Mouse (Mus musculus): ENCODE results near the gene Nthl1. TPM values are rescaled to one million over a fixed set of nuclear protein-coding genes. Genes with fewer than 3 reads are reported as not detected.

Nthl1 gene
- polyA plus RNA-seq, 1 experiment = 20.2 TPM

DNA sequence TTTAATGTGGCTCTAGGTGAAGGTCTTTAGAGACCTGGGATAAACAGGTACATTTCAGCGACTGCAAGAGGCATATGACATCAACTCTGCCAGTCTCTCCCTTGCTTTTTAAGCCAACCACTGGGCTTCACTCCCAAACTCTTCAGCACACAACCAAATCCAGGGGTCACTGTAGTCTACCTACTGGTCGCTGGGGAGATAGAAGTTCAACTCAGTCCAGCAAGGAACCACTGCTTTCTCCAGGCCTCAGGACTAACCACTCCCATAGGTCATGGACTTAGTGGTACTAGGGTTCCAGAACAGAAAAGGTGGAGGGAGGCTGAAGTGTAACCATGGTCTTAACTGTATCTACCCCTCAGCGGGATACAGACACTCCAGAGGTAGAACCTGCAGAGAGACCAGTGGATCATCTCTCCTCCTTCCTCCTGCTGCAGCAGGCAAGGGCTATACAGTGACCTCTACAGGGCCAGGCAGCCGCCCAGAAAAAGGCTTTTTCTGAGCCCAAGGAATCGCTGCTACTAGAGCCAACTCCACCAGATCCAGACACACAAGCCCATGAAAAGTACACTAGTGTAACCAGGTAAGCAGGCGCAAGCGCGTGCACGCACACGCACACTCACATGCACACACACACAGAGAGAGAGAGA is 16.4 kb downstream of the Nthl1 start:
- Histone ChIP-seq H3K4me3 (peak overlapping the region; percentile 5), H3ac (ENCODE audit: control insufficient read depth, insufficient read length) (no peak overlapping the region), H3K27me3 (ENCODE audit: control insufficient read depth, insufficient read depth, insufficient read length) (no peaks in the 10 kb centered on the region), H3K4me2 (ENCODE audit: low read depth) (peak overlapping the region; percentile 87), H3K79me2 (ENCODE audit: control insufficient read depth, insufficient read depth) (no peaks in the 10 kb centered on the region), H3K36me3 (ENCODE audit: control insufficient read depth, insufficient read depth) (no peaks in the 10 kb centered on the region)
- TF ChIP-seq SRF (IDR thresholded peaks at IDR 0.05; ENCODE audit: control insufficient read depth, insufficient read length, low read depth) (no peak), MAX (IDR thresholded peaks at IDR 0.05; ENCODE audit: low read depth) (no peak), TCF3 (IDR thresholded peaks at IDR 0.05; ENCODE audit: insufficient read length, low read depth) (no peak)

GRCm38 (mm10) chr17:24649581-24650069 is 17.1 kb downstream of the Nthl1 start:
- Histone ChIP-seq H3K27me3 (ENCODE audit: control insufficient read depth, insufficient read depth, insufficient read length) (no peaks in the 10 kb centered on the region), H3K79me2 (ENCODE audit: control insufficient read depth, insufficient read depth) (no peaks in the 10 kb centered on the region), H3K36me3 (ENCODE audit: control insufficient read depth, insufficient read depth) (no peaks in the 10 kb centered on the region), H3ac (ENCODE audit: control insufficient read depth, insufficient read length) (peak overlapping the region; percentile 4), H3K4me2 (ENCODE audit: low read depth) (peak overlapping the region; percentile 87), H3K4me3 (peak overlapping the region; percentile 5)
- TF ChIP-seq E2F4 (IDR thresholded peaks at IDR 0.05; ENCODE audit: insufficient read depth) = no peak
- TF ChIP-seq POLR2AphosphoS2 (IDR thresholded peaks at IDR 0.05; ENCODE audit: insufficient read length, low read depth) = no peak
- TF ChIP-seq REST (IDR thresholded peaks at IDR 0.05; ENCODE audit: insufficient read depth, insufficient read length) = no peak
- no peak for TF ChIP-seq USF1 (IDR thresholded peaks at IDR 0.05; ENCODE audit: low read depth)
- no peak for TF ChIP-seq TCF12 (IDR thresholded peaks at IDR 0.05; ENCODE audit: insufficient read depth, poor library complexity, severe bottlenecking)
- TF ChIP-seq MYOD1 (IDR thresholded peaks at IDR 0.05; ENCODE audit: control insufficient read depth in 1 of 3, insufficient read length in 2 of 3, low read depth in 2 of 3) = peak in 1 of 3 experiments; percentile 14
- TF ChIP-seq MYOG (IDR thresholded peaks at IDR 0.05; ENCODE audit: control insufficient read depth in 1 of 3, insufficient read depth in 1 of 3, insufficient read length in 2 of 3, low read depth in 2 of 3) = peak in 1 of 3 experiments; percentile 35
- no peak for TF ChIP-seq CEBPB (IDR thresholded peaks at IDR 0.05; ENCODE audit: insufficient read depth, poor library complexity, severe bottlenecking)
- no peak for TF ChIP-seq MAX (IDR thresholded peaks at IDR 0.05; ENCODE audit: low read depth)
- no peak for TF ChIP-seq POLR2A (IDR thresholded peaks at IDR 0.05; ENCODE audit: insufficient read length, low read depth)
- no peak for TF ChIP-seq SRF (IDR thresholded peaks at IDR 0.05; ENCODE audit: control insufficient read depth, insufficient read length, low read depth)
- no peak for TF ChIP-seq TCF3 (IDR thresholded peaks at IDR 0.05; ENCODE audit: insufficient read length, low read depth)

- no peaks in the 10 kb centered on the region for H3K27me3 ChIP-seq (ENCODE audit: control insufficient read depth, insufficient read depth, insufficient read length)
- peak within 1 kb of the TSS; percentile 5 for H3K4me3 ChIP-seq
- TF ChIP-seq POLR2AphosphoS2 (IDR thresholded peaks at IDR 0.05; ENCODE audit: insufficient read length, low read depth) (peak; percentile 36), POLR2A (IDR thresholded peaks at IDR 0.05; ENCODE audit: insufficient read length, low read depth) (peak; percentile 60), MYOD1 (IDR thresholded peaks at IDR 0.05; ENCODE audit: control insufficient read depth in 1 of 3, insufficient read length in 2 of 3, low read depth in 2 of 3) (peak in 1 of 3 experiments; percentile 18), TCF12 (IDR thresholded peaks at IDR 0.05; ENCODE audit: insufficient read depth, poor library complexity, severe bottlenecking) (no peak), MYOG (IDR thresholded peaks at IDR 0.05; ENCODE audit: control insufficient read depth in 1 of 3, insufficient read depth in 1 of 3, insufficient read length in 2 of 3, low read depth in 2 of 3) (no peak), USF1 (IDR thresholded peaks at IDR 0.05; ENCODE audit: low read depth) (no peak)
- no peaks in the 10 kb centered on the region for H3K36me3 ChIP-seq (ENCODE audit: control insufficient read depth, insufficient read depth)
- peak within 1 kb of the TSS; percentile 4 for H3ac ChIP-seq (ENCODE audit: control insufficient read depth, insufficient read length)
- H3K79me2 ChIP-seq (ENCODE audit: control insufficient read depth, insufficient read depth) = no peaks in the 10 kb centered on the region
- peak within 1 kb of the TSS; percentile 87 for H3K4me2 ChIP-seq (ENCODE audit: low read depth)
Observed at GRCm38 (mm10) chr17:24650070-24650616, 17.7 kb downstream of the Nthl1 start, which contains the start of gene Slc9a3r2. Slc9a3r2 (minus strand) TSS chr17:24650327.

GRCm38 (mm10) chr17:24650766-24651165 is 18.3 kb downstream of the Nthl1 start:
- H3K27me3 ChIP-seq (ENCODE audit: control insufficient read depth, insufficient read depth, insufficient read length) = no peaks in the 10 kb centered on the region
- H3K4me3 ChIP-seq = no peak overlapping the region
- H3ac ChIP-seq (ENCODE audit: control insufficient read depth, insufficient read length) = no peak overlapping the region
- H3K4me2 ChIP-seq (ENCODE audit: low read depth) = no peak overlapping the region
- TF ChIP-seq MAX (IDR thresholded peaks at IDR 0.05; ENCODE audit: low read depth) = no peak
- TF ChIP-seq MYOG (IDR thresholded peaks at IDR 0.05; ENCODE audit: control insufficient read depth in 1 of 3, insufficient read depth in 1 of 3, insufficient read length in 2 of 3, low read depth in 2 of 3) = no peak
- TF ChIP-seq REST (IDR thresholded peaks at IDR 0.05; ENCODE audit: insufficient read depth, insufficient read length) = no peak
- no peak for TF ChIP-seq CEBPB (IDR thresholded peaks at IDR 0.05; ENCODE audit: insufficient read depth, poor library complexity, severe bottlenecking)
- no peak for TF ChIP-seq MYOD1 (IDR thresholded peaks at IDR 0.05; ENCODE audit: control insufficient read depth in 1 of 3, insufficient read length in 2 of 3, low read depth in 2 of 3)
- no peak for TF ChIP-seq E2F4 (IDR thresholded peaks at IDR 0.05; ENCODE audit: insufficient read depth)
- no peak for TF ChIP-seq TCF3 (IDR thresholded peaks at IDR 0.05; ENCODE audit: insufficient read length, low read depth)
- H3K36me3 ChIP-seq (ENCODE audit: control insufficient read depth, insufficient read depth) = no peaks in the 10 kb centered on the region
- no peaks in the 10 kb centered on the region for H3K79me2 ChIP-seq (ENCODE audit: control insufficient read depth, insufficient read depth)

DNA sequence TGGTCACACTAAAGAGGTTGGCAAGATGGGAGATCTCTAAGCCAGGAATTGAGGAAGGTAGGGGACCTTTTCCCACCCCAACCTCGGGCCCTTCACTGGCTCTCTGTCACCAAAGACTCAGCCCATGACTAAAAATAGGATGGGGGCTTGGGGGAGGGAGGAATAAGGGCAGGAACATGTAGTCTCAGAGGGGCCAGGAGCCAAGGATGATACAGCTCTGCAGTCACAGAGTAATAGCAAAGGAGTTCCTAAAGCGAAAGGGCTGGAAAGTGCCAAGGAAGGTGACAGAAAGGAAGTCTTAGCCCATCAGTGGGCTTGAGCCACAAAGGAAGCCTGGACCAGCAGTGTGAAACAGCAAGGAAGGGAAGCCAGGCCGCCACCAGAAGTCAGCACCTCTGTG is 19.4 kb downstream of the Nthl1 start:
- Histone ChIP-seq H3ac (ENCODE audit: control insufficient read depth, insufficient read length) (no peak overlapping the region), H3K4me3 (no peak overlapping the region), H3K4me2 (ENCODE audit: low read depth) (no peak overlapping the region), H3K27me3 (ENCODE audit: control insufficient read depth, insufficient read depth, insufficient read length) (peaks cover 3% of the 10 kb centered on the region), H3K79me2 (ENCODE audit: control insufficient read depth, insufficient read depth) (no peaks in the 10 kb centered on the region), H3K36me3 (ENCODE audit: control insufficient read depth, insufficient read depth) (no peaks in the 10 kb centered on the region)
- TF ChIP-seq MYOD1 (IDR thresholded peaks at IDR 0.05; ENCODE audit: control insufficient read depth in 1 of 3, insufficient read length in 2 of 3, low read depth in 2 of 3) = no peak
- TF ChIP-seq POLR2AphosphoS2 (IDR thresholded peaks at IDR 0.05; ENCODE audit: insufficient read length, low read depth) = no peak
- TF ChIP-seq TCF3 (IDR thresholded peaks at IDR 0.05; ENCODE audit: insufficient read length, low read depth) = no peak
- no peak for TF ChIP-seq USF1 (IDR thresholded peaks at IDR 0.05; ENCODE audit: low read depth)
- no peak for TF ChIP-seq REST (IDR thresholded peaks at IDR 0.05; ENCODE audit: insufficient read depth, insufficient read length)
- TF ChIP-seq TCF12 (IDR thresholded peaks at IDR 0.05; ENCODE audit: insufficient read depth, poor library complexity, severe bottlenecking) = no peak
- TF ChIP-seq E2F4 (IDR thresholded peaks at IDR 0.05; ENCODE audit: insufficient read depth) = no peak
- TF ChIP-seq MYOG (IDR thresholded peaks at IDR 0.05; ENCODE audit: control insufficient read depth in 1 of 3, insufficient read depth in 1 of 3, insufficient read length in 2 of 3, low read depth in 2 of 3) = no peak
- TF ChIP-seq SRF (IDR thresholded peaks at IDR 0.05; ENCODE audit: control insufficient read depth, insufficient read length, low read depth) = no peak
- no peak for TF ChIP-seq MAX (IDR thresholded peaks at IDR 0.05; ENCODE audit: low read depth)
- no peak for TF ChIP-seq CEBPB (IDR thresholded peaks at IDR 0.05; ENCODE audit: insufficient read depth, poor library complexity, severe bottlenecking)
- TF ChIP-seq POLR2A (IDR thresholded peaks at IDR 0.05; ENCODE audit: insufficient read length, low read depth) = no peak

Data from myocyte (in vitro differentiated cells).